Mouse (Mus musculus): ENCODE measurements at regions not wholly inside any gene's neighbourhood (a gene's known extent, or its start where the extent isn't known, plus 50 kb on each side); places are given as distances from the start of the nearest gene placed in this dataset.
A peak's percentile ranks its signal among the peaks of the same experiment; 100 is the strongest.

DNA sequence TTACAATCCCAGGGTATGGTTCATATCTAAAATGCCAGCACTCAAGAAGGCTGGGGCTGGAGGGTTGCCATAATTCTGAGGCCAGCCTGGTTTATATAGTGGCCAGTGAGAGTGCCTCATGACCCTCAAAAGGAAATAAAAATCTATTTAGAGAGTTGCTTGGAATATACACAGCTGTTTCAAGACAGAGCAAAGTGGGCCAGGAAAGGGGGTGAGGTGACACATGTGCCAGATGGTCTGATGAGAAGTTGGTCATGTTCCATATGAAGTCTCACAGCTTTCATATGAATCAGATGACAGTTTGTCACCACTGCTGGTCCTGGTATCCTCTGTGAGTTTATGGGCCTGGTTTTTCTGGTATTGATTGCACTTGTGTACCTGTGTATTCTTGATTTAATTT is 261.5 kb upstream of the Ube2e3 start:
- Histone ChIP-seq H3K27me3 (ENCODE audit: insufficient read depth, low read length) (no peaks in the 10 kb centered on the region), H3K9me3 (ENCODE audit: low read length) (no peaks in the 10 kb centered on the region), H3K9ac (no peak overlapping the region), H3K27ac (ENCODE audit: low read depth, low read length) (no peak overlapping the region), H3K4me2 (ENCODE audit: low read depth) (no peak overlapping the region), H3K4me3 (ENCODE audit: low read depth, low read length) (no peak overlapping the region), H3K4me1 (ENCODE audit: insufficient read depth) (no peaks in the 10 kb centered on the region), H3K36me3 (ENCODE audit: insufficient read depth) (no peaks in the 10 kb centered on the region)
- DNase-seq: no peak
- TF ChIP-seq CTCF (IDR thresholded peaks at IDR 0.05; ENCODE audit: low read depth): no peak
- ATAC-seq: no peak

DNA sequence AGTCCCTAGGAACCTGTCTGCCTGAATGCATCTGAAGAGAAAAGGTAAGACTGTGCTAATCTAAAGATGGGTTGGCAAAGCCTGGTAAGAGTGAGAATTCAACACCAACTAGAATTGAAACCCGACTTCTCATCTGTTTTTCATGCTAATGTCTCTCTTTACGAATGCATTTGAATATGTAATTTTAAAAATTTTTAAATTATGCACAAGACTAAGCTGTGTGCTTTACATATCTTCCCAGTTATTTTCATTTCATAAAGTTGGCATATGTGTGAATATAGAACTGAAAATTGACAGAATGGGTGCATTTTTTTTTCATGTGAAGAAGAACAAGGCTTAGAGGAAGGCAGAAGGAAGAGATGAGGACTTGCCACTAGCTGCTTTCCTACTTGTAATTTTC is 267.2 kb upstream of the Ube2e3 start:
- no peaks in the 10 kb centered on the region for H3K4me1 ChIP-seq (ENCODE audit: insufficient read depth)
- no peak overlapping the region for H3K9ac ChIP-seq
- no peak overlapping the region for H3K27ac ChIP-seq (ENCODE audit: low read depth, low read length)
- no peak overlapping the region for H3K4me3 ChIP-seq (ENCODE audit: low read depth, low read length)
- 63% methylated on average over 2 of the region's 2 CpGs for WGBS
- H3K9me3 ChIP-seq (ENCODE audit: low read length): no peaks in the 10 kb centered on the region
- no peaks in the 10 kb centered on the region for H3K27me3 ChIP-seq (ENCODE audit: insufficient read depth, low read length)
- TF ChIP-seq CTCF (IDR thresholded peaks at IDR 0.05; ENCODE audit: low read depth): no peak
- no peak overlapping the region for H3K4me2 ChIP-seq (ENCODE audit: low read depth)
- H3K36me3 ChIP-seq (ENCODE audit: insufficient read depth): no peaks in the 10 kb centered on the region
- ATAC-seq: peak; percentile 56
- peak; percentile 18 for DNase-seq

DNA sequence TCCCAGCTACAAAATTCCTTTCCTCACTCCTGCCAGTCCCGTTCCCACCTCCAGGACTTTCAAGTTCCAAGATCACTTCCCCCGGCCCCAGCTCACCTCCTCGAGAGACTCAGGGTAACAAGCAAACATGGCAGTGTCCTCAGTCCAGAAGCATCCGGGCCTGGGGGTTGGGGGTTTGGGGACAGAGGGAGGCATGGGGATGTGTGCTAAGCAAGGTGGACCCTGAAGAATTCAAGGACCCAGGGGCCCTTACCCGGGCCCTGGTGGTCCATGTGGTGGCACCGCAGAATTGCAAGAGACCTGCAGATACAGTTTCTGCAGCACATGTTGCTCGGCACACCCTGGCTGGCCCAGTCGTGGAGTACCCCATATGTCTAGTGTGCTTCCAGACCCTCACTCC is 269.9 kb upstream of the Ube2e3 start:
- no peaks in the 10 kb centered on the region for H3K9me3 ChIP-seq (ENCODE audit: low read length)
- no peak overlapping the region for H3K9ac ChIP-seq
- WGBS: 94% methylated on average over 8 of the region's 8 CpGs
- DNase-seq (no peak), ATAC-seq (no peak)
- no peak overlapping the region for H3K27ac ChIP-seq (ENCODE audit: low read depth, low read length)
- TF ChIP-seq CTCF (IDR thresholded peaks at IDR 0.05; ENCODE audit: low read depth): no peak
- H3K36me3 ChIP-seq (ENCODE audit: insufficient read depth): no peaks in the 10 kb centered on the region
- H3K27me3 ChIP-seq (ENCODE audit: insufficient read depth, low read length): no peaks in the 10 kb centered on the region
- H3K4me2 ChIP-seq (ENCODE audit: low read depth): no peak overlapping the region
- H3K4me3 ChIP-seq (ENCODE audit: low read depth, low read length): no peak overlapping the region
- no peaks in the 10 kb centered on the region for H3K4me1 ChIP-seq (ENCODE audit: insufficient read depth)

DNA sequence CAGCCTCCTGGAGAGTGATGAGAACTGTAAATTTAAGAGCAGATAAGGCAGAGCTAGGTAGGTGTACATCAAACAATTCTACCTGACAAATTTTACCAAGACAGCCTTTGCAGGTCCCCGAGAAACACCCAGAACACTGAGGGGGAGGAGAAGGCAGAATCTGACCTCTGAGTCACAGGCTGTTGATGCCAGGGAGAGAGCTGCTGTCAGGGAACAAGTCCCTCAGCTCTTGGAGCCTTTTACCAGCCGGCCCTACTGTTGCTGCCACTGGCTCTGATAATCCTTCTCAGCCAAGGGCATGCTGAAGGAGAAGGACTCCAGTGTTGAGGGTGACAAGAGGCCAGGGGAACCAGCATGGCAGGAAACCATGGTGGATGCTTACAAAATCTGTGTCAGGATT is 271.7 kb upstream of the Ube2e3 start:
- no peak for TF ChIP-seq CTCF (IDR thresholded peaks at IDR 0.05; ENCODE audit: low read depth)
- Histone ChIP-seq H3K9me3 (ENCODE audit: low read length) (no peaks in the 10 kb centered on the region), H3K9ac (no peak overlapping the region), H3K4me3 (ENCODE audit: low read depth, low read length) (no peak overlapping the region), H3K27me3 (ENCODE audit: insufficient read depth, low read length) (no peaks in the 10 kb centered on the region), H3K4me1 (ENCODE audit: insufficient read depth) (no peaks in the 10 kb centered on the region), H3K36me3 (ENCODE audit: insufficient read depth) (no peaks in the 10 kb centered on the region), H3K4me2 (ENCODE audit: low read depth) (no peak overlapping the region), H3K27ac (ENCODE audit: low read depth, low read length) (no peak overlapping the region)
- no peak for DNase-seq
- WGBS: 79% methylated on average over 2 of the region's 2 CpGs
- no peak for ATAC-seq

DNA sequence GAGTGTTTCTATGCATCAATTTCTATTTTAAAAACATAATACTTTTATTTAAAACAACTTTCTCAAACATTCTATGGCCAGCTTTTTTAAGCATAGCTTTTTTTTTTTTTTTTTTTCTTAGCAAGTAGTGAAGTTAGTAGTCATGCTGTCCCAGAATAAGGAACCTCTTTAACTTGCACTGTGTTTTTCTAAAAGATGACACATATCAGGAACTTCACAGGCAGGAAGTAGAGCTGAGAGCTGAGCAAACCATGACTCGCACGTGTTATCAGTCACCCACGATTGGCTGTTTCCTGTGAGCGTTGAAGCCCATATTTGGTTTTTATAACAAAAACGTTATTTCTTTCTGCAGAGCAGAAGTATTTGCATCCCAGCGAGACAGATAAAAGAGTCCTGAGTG is 287.9 kb upstream of the Ube2e3 start:
- Histone ChIP-seq H3K27ac (ENCODE audit: low read depth, low read length) (no peak overlapping the region), H3K9ac (no peak overlapping the region), H3K4me2 (ENCODE audit: low read depth) (no peak overlapping the region), H3K36me3 (ENCODE audit: insufficient read depth) (no peaks in the 10 kb centered on the region), H3K4me1 (ENCODE audit: insufficient read depth) (no peaks in the 10 kb centered on the region), H3K4me3 (ENCODE audit: low read depth, low read length) (no peak overlapping the region), H3K9me3 (ENCODE audit: low read length) (no peaks in the 10 kb centered on the region), H3K27me3 (ENCODE audit: insufficient read depth, low read length) (no peaks in the 10 kb centered on the region)
- WGBS: 70% methylated on average over 6 of the region's 6 CpGs
- DNase-seq (no peak), ATAC-seq (peak; percentile 40; the same call in 1 of the 2 replicates)
- no peak for TF ChIP-seq CTCF (IDR thresholded peaks at IDR 0.05; ENCODE audit: low read depth)

DNA sequence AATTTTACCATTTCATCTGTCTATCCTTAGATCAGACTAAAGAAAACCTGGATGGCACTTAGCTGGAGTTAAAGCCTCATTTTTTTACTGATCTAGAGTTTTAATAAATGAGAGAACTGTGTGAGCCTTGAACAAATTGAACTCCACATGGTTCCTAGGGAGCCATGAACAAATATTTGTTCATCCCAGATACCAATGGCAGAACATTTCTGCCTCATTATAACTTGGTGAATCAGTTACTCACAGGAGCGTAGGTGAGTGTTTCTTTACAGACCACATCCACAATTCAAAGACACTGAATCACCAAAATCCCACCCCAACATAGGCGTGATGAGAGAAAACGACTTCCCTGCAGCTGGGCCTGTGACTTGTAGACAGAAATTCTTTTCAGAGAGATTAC is 295.4 kb upstream of the Ube2e3 start:
- Histone ChIP-seq H3K27ac (ENCODE audit: low read depth, low read length) (no peak overlapping the region), H3K9me3 (ENCODE audit: low read length) (no peaks in the 10 kb centered on the region), H3K36me3 (ENCODE audit: insufficient read depth) (no peaks in the 10 kb centered on the region), H3K4me1 (ENCODE audit: insufficient read depth) (no peaks in the 10 kb centered on the region), H3K9ac (no peak overlapping the region), H3K4me2 (ENCODE audit: low read depth) (no peak overlapping the region), H3K27me3 (ENCODE audit: insufficient read depth, low read length) (no peaks in the 10 kb centered on the region), H3K4me3 (ENCODE audit: low read depth, low read length) (no peak overlapping the region)
- no peak for ATAC-seq
- no peak for DNase-seq
- WGBS: 64% methylated on average over 3 of the region's 3 CpGs
- no peak for TF ChIP-seq CTCF (IDR thresholded peaks at IDR 0.05; ENCODE audit: low read depth)

DNA sequence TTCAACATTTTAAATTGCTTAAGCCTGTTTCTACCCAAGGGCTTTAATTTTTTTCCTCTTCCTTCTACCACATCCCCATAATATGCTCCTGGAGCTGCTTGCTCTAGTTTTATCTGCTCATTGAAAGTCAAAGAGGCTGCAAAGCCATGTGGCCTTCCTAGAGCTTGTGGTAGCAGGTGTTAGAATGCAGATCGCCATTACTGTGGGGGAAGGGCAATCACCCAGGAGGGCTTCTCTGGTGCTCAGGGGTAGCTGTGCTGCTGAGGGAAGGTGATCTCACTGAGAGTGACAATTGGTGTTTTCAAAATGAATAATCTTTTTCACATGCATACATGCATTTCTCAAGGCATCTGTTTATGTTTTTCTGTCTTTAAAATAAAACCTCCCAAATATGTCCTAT is 309.8 kb upstream of the Ube2e3 start:
- Histone ChIP-seq H3K4me3 (ENCODE audit: low read depth, low read length) (no peak overlapping the region), H3K4me1 (ENCODE audit: insufficient read depth) (no peaks in the 10 kb centered on the region), H3K27me3 (ENCODE audit: insufficient read depth, low read length) (no peaks in the 10 kb centered on the region), H3K27ac (ENCODE audit: low read depth, low read length) (no peak overlapping the region), H3K9ac (no peak overlapping the region), H3K9me3 (ENCODE audit: low read length) (no peaks in the 10 kb centered on the region), H3K36me3 (ENCODE audit: insufficient read depth) (no peaks in the 10 kb centered on the region), H3K4me2 (ENCODE audit: low read depth) (no peak overlapping the region)
- no peak for DNase-seq
- TF ChIP-seq CTCF (IDR thresholded peaks at IDR 0.05; ENCODE audit: low read depth): no peak
- no peak for ATAC-seq
- 53% methylated on average over 1 of the region's 1 CpGs for WGBS

DNA sequence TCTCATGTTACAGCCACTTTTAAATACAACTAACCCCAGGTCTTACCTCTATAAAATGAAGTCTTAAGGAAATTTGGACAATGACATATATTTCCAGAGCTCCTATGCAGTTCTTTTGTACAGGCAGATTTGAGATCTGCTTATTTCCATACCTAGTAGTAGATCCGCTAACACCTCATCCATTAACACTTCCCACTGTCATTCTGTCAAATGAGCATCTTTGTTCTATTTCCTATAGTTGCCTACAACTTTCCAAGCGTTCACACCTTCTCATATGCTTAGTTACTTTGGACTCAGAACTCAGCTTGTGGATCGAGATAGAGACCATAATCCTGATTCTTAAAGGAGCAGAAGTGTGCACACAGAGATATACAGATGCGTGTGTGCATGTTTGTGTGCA is 316.8 kb upstream of the Ube2e3 start:
- Histone ChIP-seq H3K27me3 (ENCODE audit: insufficient read depth, low read length) (no peaks in the 10 kb centered on the region), H3K9ac (no peak overlapping the region), H3K4me2 (ENCODE audit: low read depth) (no peak overlapping the region), H3K9me3 (ENCODE audit: low read length) (no peaks in the 10 kb centered on the region), H3K4me3 (ENCODE audit: low read depth, low read length) (no peak overlapping the region), H3K36me3 (ENCODE audit: insufficient read depth) (no peaks in the 10 kb centered on the region), H3K27ac (ENCODE audit: low read depth, low read length) (no peak overlapping the region), H3K4me1 (ENCODE audit: insufficient read depth) (no peaks in the 10 kb centered on the region)
- no peak for ATAC-seq
- DNase-seq: no peak
- WGBS: 91% methylated on average over 4 of the region's 4 CpGs
- no peak for TF ChIP-seq CTCF (IDR thresholded peaks at IDR 0.05; ENCODE audit: low read depth)

Measured in forebrain, postnatal 0 days (tissue).